Mouse (Mus musculus) kidney, embryonic 16.5 days (tissue): ENCODE measurements at regions not wholly inside any gene's neighbourhood (a gene's known extent, or its start where the extent isn't known, plus 50 kb on each side); places are given as distances from the start of the nearest gene placed in this dataset.

ENCODE experiments used
- ATAC-seq: fragments of 200-750 bp; cut with Nextera tagmentation; 2 replicates; pipeline ENCODE4 v1.8.0; 2017; ENCODE audit warnings: moderate TSS enrichment; ENCODE audit not compliant: low FRiP score, low TSS enrichment
- H3K27ac ChIP-seq: fragments of 300-500 bp; sonication (generic); 2 replicates; pipeline ENCODE4 v1.5.1; 2014; ENCODE audit warnings: low read length
- H3K27me3 ChIP-seq: fragments of 300-500 bp; sonication (generic); 2 replicates; pipeline ENCODE4 v1.6.1; 2014; ENCODE audit warnings: low read length, control low read depth, mixed read lengths; ENCODE audit not compliant: insufficient read depth
- H3K36me3 ChIP-seq: fragments of 300-500 bp; sonication (generic); 2 replicates; pipeline ENCODE4 v1.6.1; 2014; ENCODE audit warnings: low read length, control low read depth, mixed read lengths; ENCODE audit not compliant: insufficient read depth
- H3K4me1 ChIP-seq: fragments of 300-500 bp; sonication (generic); 2 replicates; pipeline ENCODE4 v1.6.1; 2014; ENCODE audit warnings: low read length, control low read depth, mixed read lengths; ENCODE audit not compliant: insufficient read depth
- H3K4me2 ChIP-seq: fragments of 300-500 bp; sonication (generic); replicated peaks from 2 replicates; pipeline ENCODE4 v1.6.1; 2014; ENCODE audit warnings: low read depth, low read length
- H3K4me3 ChIP-seq: fragments of 300-500 bp; sonication (generic); 2 replicates; pipeline ENCODE4 v1.5.1; 2014; ENCODE audit warnings: mild to moderate bottlenecking, low read length
- H3K9ac ChIP-seq: fragments of 300-500 bp; sonication (generic); replicated peaks from 2 replicates; pipeline ENCODE4 v1.6.1; 2014; ENCODE audit warnings: low read length
- H3K9me3 ChIP-seq: fragments of 300-500 bp; sonication (generic); 2 replicates; pipeline ENCODE4 v1.6.1; 2016; ENCODE audit warnings: low read length, control low read depth
- WGBS: fragments of 180-500 bp; shearing (Covaris S2); extraction: QIAGEN DNeasy Blood & Tissue Kit; methylation state at CpG from one replicate; pipeline ENCODE4 v1.1.7; 2014; 5-methylcytosine and 5-hydroxymethylcytosine counted together

GRCm38 (mm10) chr15:87360457-87360856 is 183.6 kb upstream of the Fam19a5 start:
- WGBS: 70% methylated on average over 3 of the region's 3 CpGs
- Histone ChIP-seq H3K4me1 (no peaks in the 10 kb centered on the region), H3K36me3 (no peaks in the 10 kb centered on the region), H3K9ac (no peak overlapping the region), H3K4me2 (no peak overlapping the region), H3K9me3 (no peaks in the 10 kb centered on the region), H3K27ac (no peak overlapping the region), H3K27me3 (peaks cover 8% of the 10 kb centered on the region), H3K4me3 (no peak overlapping the region)
- ATAC-seq: no peak

- no peak for ATAC-seq
- Histone ChIP-seq H3K4me1 (no peaks in the 10 kb centered on the region), H3K9me3 (peaks cover 4% of the 10 kb centered on the region; the same call in 1 of the 2 replicates), H3K27ac (no peak overlapping the region), H3K36me3 (no peaks in the 10 kb centered on the region), H3K4me2 (no peak overlapping the region), H3K4me3 (no peak overlapping the region), H3K27me3 (no peaks in the 10 kb centered on the region), H3K9ac (no peak overlapping the region)
- WGBS: 47% methylated on average over 8 of the region's 8 CpGs
Observed at GRCm38 (mm10) chr15:87365712-87366361, 178.3 kb upstream of the Fam19a5 start.

DNA sequence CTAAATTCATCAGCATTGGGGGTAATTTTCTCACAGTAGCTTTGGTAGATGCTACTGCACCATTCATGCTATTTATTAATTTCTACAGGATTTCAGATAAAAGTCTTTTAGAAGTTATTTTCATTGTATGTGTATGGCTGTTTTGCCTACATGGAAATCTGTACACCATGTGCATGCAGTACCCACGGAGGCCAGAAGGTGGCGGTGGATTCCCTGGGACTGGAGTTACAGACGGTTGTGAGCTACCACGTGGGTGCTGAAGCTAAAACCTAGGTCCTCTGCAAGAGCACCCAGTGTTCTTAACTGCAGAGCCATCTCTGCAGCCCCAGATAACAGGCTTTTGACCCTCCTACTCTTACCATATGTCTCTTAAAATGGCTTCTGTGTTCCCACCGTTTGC is 176.7 kb upstream of the Fam19a5 start:
- Histone ChIP-seq H3K27me3 (no peaks in the 10 kb centered on the region), H3K4me1 (no peaks in the 10 kb centered on the region), H3K9ac (no peak overlapping the region), H3K9me3 (peaks cover 4% of the 10 kb centered on the region; the same call in 1 of the 2 replicates), H3K27ac (no peak overlapping the region), H3K4me3 (no peak overlapping the region), H3K4me2 (no peak overlapping the region), H3K36me3 (no peaks in the 10 kb centered on the region)
- 50% methylated on average over 5 of the region's 5 CpGs for WGBS
- no peak for ATAC-seq

DNA sequence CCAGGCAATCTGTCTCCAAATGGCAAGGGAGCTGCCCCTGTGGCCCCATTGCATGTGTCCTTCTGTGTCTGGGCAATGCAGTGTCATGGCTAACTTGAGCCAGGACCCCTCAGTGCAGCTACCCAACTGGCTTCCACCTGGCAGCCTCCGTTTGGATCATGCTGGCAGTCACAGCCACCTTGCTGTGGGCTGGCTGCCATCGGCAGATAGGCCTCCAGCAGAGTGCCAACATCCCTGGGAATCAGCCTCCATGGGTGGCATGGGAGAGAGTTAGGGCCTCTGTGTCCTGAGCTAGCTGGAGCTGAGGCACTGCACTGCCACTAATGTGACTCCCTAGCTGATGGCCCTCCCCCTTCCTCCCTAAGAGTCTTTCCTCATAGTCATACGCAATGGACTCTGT is 174.7 kb upstream of the Fam19a5 start:
- Histone ChIP-seq H3K4me2 (no peak overlapping the region), H3K9ac (no peak overlapping the region), H3K27me3 (no peaks in the 10 kb centered on the region; the same call in 1 of the 2 replicates), H3K36me3 (no peaks in the 10 kb centered on the region), H3K9me3 (peaks cover 4% of the 10 kb centered on the region; the same call in 1 of the 2 replicates), H3K4me1 (no peaks in the 10 kb centered on the region), H3K27ac (no peak overlapping the region), H3K4me3 (no peak overlapping the region)
- no peak for ATAC-seq
- WGBS: 84% methylated on average over 3 of the region's 3 CpGs

DNA sequence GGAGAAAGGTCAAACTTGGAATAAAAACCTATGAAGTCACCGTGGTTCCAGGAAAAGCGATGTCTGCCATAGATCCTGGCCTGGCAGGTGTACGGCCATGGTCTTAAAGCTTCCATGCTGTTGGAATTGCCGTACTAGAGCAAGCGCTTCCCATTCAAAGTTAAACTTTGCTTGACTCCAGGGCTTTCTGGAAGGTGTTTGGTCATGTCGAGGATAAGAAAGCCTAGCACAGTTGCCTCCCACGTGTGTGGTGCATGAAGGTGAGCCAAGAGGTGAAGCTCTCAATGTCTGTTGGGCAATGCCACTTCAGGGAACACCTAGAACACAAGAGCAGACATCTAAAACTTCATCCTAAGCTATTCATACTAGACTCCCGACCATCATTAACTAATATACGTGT is 174.3 kb upstream of the Fam19a5 start:
- no peaks in the 10 kb centered on the region for H3K4me1 ChIP-seq
- ATAC-seq: no peak
- no peaks in the 10 kb centered on the region; the same call in 1 of the 2 replicates for H3K27me3 ChIP-seq
- 86% methylated on average over 9 of the region's 9 CpGs for WGBS
- H3K36me3 ChIP-seq: no peaks in the 10 kb centered on the region
- H3K9me3 ChIP-seq: peaks cover 4% of the 10 kb centered on the region; the same call in 1 of the 2 replicates
- H3K9ac ChIP-seq: no peak overlapping the region
- no peak overlapping the region for H3K4me2 ChIP-seq
- no peak overlapping the region for H3K27ac ChIP-seq
- H3K4me3 ChIP-seq: no peak overlapping the region

- Histone ChIP-seq H3K27me3 (no peaks in the 10 kb centered on the region; the same call in 1 of the 2 replicates), H3K4me1 (no peaks in the 10 kb centered on the region), H3K9ac (no peak overlapping the region), H3K36me3 (no peaks in the 10 kb centered on the region), H3K4me2 (no peak overlapping the region), H3K27ac (no peak overlapping the region), H3K9me3 (peaks cover 4% of the 10 kb centered on the region; the same call in 1 of the 2 replicates), H3K4me3 (no peak overlapping the region)
- ATAC-seq: no peak
- WGBS: 82% methylated on average over 7 of the region's 7 CpGs
Observed at GRCm38 (mm10) chr15:87370761-87371160, 173.3 kb upstream of the Fam19a5 start.

DNA sequence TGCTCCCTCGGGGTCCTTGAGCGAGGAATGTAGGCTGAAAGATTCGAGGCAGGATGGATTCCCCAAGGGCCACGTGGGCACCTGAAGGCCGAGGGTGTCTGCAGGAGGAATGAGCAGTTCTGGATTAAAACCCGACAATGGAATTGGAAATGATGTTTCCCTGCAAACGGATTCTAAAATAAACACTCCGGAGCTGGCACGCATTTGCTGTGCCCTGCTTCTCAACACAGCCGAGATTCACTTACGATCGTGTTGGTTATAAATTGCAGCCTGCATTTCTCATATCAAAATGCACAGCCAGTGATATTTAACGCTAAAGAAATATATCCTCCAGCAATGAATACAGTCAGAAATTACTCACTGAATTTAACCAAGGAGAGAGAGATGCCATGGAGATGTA is 169.4 kb upstream of the Fam19a5 start:
- H3K4me1 ChIP-seq: no peaks in the 10 kb centered on the region
- WGBS: 64% methylated on average over 13 of the region's 13 CpGs
- H3K9ac ChIP-seq: no peak overlapping the region
- no peaks in the 10 kb centered on the region; the same call in 1 of the 2 replicates for H3K27me3 ChIP-seq
- no peaks in the 10 kb centered on the region for H3K9me3 ChIP-seq
- no peak overlapping the region for H3K4me3 ChIP-seq
- H3K27ac ChIP-seq: no peak overlapping the region
- no peak overlapping the region for H3K4me2 ChIP-seq
- H3K36me3 ChIP-seq: no peaks in the 10 kb centered on the region
- ATAC-seq: no peak

GRCm38 (mm10) chr15:87375596-87376194 is 168.4 kb upstream of the Fam19a5 start:
- Histone ChIP-seq H3K4me3 (no peak overlapping the region), H3K36me3 (no peaks in the 10 kb centered on the region), H3K9me3 (no peaks in the 10 kb centered on the region), H3K9ac (no peak overlapping the region), H3K4me2 (no peak overlapping the region), H3K27me3 (no peaks in the 10 kb centered on the region; the same call in 1 of the 2 replicates), H3K4me1 (no peaks in the 10 kb centered on the region), H3K27ac (no peak overlapping the region)
- 76% methylated on average over 14 of the region's 14 CpGs for WGBS
- no peak for ATAC-seq

GRCm38 (mm10) chr15:87383551-87384265 is 160.4 kb upstream of the Fam19a5 start:
- Histone ChIP-seq H3K4me3 (no peak overlapping the region), H3K4me2 (no peak overlapping the region), H3K27ac (no peak overlapping the region), H3K36me3 (no peaks in the 10 kb centered on the region), H3K9ac (no peak overlapping the region), H3K27me3 (no peaks in the 10 kb centered on the region), H3K9me3 (peaks cover 4% of the 10 kb centered on the region; the same call in 1 of the 2 replicates), H3K4me1 (peaks cover 3% of the 10 kb centered on the region; the same call in 1 of the 2 replicates)
- ATAC-seq: no peak
- WGBS: 27% methylated on average over 6 of the region's 6 CpGs
